Mouse (Mus musculus): ENCODE data around the gene Trio. TPM values are rescaled to one million over a fixed set of nuclear protein-coding genes. Genes with fewer than 3 reads are reported as not detected.

Trio gene
- polyA plus RNA-seq, 1 experiment from 2014 or later = 31.2 TPM

GRCm38 (mm10) chr15:27976366-27976765 is 49.3 kb downstream of the Trio start:
- DNase-seq (ENCODE audit: low spot score) = no peak
- Histone ChIP-seq H3K4me1 (ENCODE audit: control insufficient read depth, insufficient read depth, low read length) (no peaks in the 10 kb centered on the region), H3K4me3 (ENCODE audit: low read depth, low read length) (no peak overlapping the region), H3K36me3 (ENCODE audit: control insufficient read depth, insufficient read depth, low read length) (no peaks in the 10 kb centered on the region), H3K27me3 (ENCODE audit: control insufficient read depth, insufficient read depth, low read length) (no peaks in the 10 kb centered on the region), H3K27ac (ENCODE audit: low read depth, low read length) (no peak overlapping the region), H3K9ac (ENCODE audit: low read length) (no peak overlapping the region), H3K9me3 (ENCODE audit: control insufficient read depth, low read length) (no peaks in the 10 kb centered on the region), H3K4me2 (ENCODE audit: low read depth) (no peak overlapping the region)
- ATAC-seq (ENCODE audit: insufficient read depth, low FRiP score, low TSS enrichment) = no peak

DNA sequence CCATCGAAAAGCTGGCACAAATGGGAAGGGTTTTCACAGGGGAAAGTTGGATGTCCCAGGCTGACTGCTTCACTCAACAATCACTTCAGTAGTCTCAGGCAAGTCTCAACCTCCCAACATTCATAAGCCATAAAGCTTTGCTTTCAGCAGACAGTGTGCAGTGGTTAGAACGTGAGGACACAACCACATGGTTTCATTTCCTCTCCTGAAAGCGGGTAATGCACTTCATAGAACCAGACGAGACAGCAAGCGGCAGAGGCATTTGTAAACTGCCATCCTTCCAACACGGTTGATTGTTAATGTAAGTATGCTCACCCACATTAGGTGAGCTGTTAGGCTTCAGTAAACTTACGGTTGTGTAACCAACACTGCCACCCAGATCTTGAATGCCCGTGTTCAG is 51.0 kb downstream of the Trio start:
- Histone ChIP-seq H3K9me3 (ENCODE audit: control insufficient read depth, low read length) (no peaks in the 10 kb centered on the region), H3K27ac (ENCODE audit: low read depth, low read length) (no peak overlapping the region), H3K4me3 (ENCODE audit: low read depth, low read length) (no peak overlapping the region), H3K27me3 (ENCODE audit: control insufficient read depth, insufficient read depth, low read length) (no peaks in the 10 kb centered on the region), H3K36me3 (ENCODE audit: control insufficient read depth, insufficient read depth, low read length) (no peaks in the 10 kb centered on the region), H3K9ac (ENCODE audit: low read length) (no peak overlapping the region), H3K4me2 (ENCODE audit: low read depth) (no peak overlapping the region), H3K4me1 (ENCODE audit: control insufficient read depth, insufficient read depth, low read length) (no peaks in the 10 kb centered on the region)
- ATAC-seq (ENCODE audit: insufficient read depth, low FRiP score, low TSS enrichment) (no peak), DNase-seq (ENCODE audit: low spot score) (no peak)
- WGBS = 86% methylated on average over 8 of the region's 8 CpGs

DNA sequence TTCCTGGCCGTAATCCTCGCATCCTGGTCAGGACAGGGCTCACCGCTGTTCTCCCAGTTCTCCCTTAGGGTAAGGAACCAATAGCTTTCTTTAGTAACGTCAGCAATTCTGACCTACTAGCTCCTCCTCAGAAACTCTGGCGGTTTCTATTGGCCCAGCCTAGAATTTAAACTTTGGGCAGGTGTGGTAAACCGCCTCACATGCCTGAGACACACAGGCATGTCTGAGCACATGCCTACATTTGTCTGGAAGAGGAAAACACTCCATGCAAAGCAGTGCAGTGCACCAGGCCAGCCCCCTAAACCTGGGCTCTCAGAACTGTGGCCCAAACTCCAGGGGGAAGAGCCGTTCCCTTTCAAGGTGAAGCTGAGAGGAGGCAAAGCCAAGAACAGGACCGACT is 57.5 kb downstream of the Trio start:
- DNase-seq (ENCODE audit: low spot score) (no peak), ATAC-seq (ENCODE audit: insufficient read depth, low FRiP score, low TSS enrichment) (no peak)
- Histone ChIP-seq H3K4me1 (ENCODE audit: control insufficient read depth, insufficient read depth, low read length) (peaks cover 11% of the 10 kb centered on the region; the same call in 1 of the 2 replicates), H3K36me3 (ENCODE audit: control insufficient read depth, insufficient read depth, low read length) (no peaks in the 10 kb centered on the region), H3K9me3 (ENCODE audit: control insufficient read depth, low read length) (no peaks in the 10 kb centered on the region), H3K4me2 (ENCODE audit: low read depth) (no peak overlapping the region), H3K27me3 (ENCODE audit: control insufficient read depth, insufficient read depth, low read length) (no peaks in the 10 kb centered on the region), H3K27ac (ENCODE audit: low read depth, low read length) (no peak overlapping the region), H3K4me3 (ENCODE audit: low read depth, low read length) (no peak overlapping the region), H3K9ac (ENCODE audit: low read length) (no peak overlapping the region)
- 80% methylated on average over 8 of the region's 8 CpGs for WGBS

GRCm38 (mm10) chr15:27967128-27967876 is 58.3 kb downstream of the Trio start:
- Histone ChIP-seq H3K4me3 (ENCODE audit: low read depth, low read length) (no peak overlapping the region), H3K4me1 (ENCODE audit: control insufficient read depth, insufficient read depth, low read length) (peaks cover 16% of the 10 kb centered on the region; the same call in 1 of the 2 replicates), H3K4me2 (ENCODE audit: low read depth) (no peak overlapping the region), H3K27ac (ENCODE audit: low read depth, low read length) (no peak overlapping the region), H3K36me3 (ENCODE audit: control insufficient read depth, insufficient read depth, low read length) (no peaks in the 10 kb centered on the region), H3K9me3 (ENCODE audit: control insufficient read depth, low read length) (no peaks in the 10 kb centered on the region), H3K27me3 (ENCODE audit: control insufficient read depth, insufficient read depth, low read length) (no peaks in the 10 kb centered on the region), H3K9ac (ENCODE audit: low read length) (no peak overlapping the region)
- ATAC-seq (ENCODE audit: insufficient read depth, low FRiP score, low TSS enrichment) = no peak
- WGBS = 86% methylated on average over 14 of the region's 14 CpGs
- no peak for DNase-seq (ENCODE audit: low spot score)

DNA sequence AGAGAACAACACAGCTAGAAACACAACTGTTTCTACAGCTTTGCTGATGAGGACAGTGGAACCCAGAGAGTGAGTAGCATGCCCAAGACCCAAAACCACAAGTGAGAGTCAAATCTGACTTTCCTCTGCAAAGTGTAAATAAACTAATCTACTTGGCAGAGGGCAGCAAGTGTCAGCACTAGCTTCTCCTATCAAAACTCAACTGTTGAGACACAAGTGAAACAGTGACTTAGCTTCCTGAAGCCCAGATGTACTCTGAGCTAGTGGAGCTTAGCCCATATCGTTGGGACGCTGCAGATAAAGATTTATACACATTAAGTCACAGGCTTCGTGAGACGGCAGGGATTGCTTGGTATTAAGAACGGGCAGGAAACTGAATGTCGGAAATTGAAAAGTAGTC is 60.8 kb downstream of the Trio start:
- no peak for ATAC-seq (ENCODE audit: insufficient read depth, low FRiP score, low TSS enrichment)

GRCm38 (mm10) chr15:27963506-27963905 is 62.1 kb downstream of the Trio start:
- ATAC-seq (ENCODE audit: insufficient read depth, low FRiP score, low TSS enrichment) = no peak
- H3K9me3 ChIP-seq (ENCODE audit: control insufficient read depth, low read length) = no peaks in the 10 kb centered on the region
- H3K27me3 ChIP-seq (ENCODE audit: control insufficient read depth, insufficient read depth, low read length) = no peaks in the 10 kb centered on the region
- H3K4me1 ChIP-seq (ENCODE audit: control insufficient read depth, insufficient read depth, low read length) = peaks cover 30% of the 10 kb centered on the region
- no peak overlapping the region for H3K27ac ChIP-seq (ENCODE audit: low read depth, low read length)
- no peaks in the 10 kb centered on the region for H3K36me3 ChIP-seq (ENCODE audit: control insufficient read depth, insufficient read depth, low read length)
- no peak overlapping the region for H3K4me2 ChIP-seq (ENCODE audit: low read depth)
- H3K9ac ChIP-seq (ENCODE audit: low read length) = no peak overlapping the region
- 91% methylated on average over 2 of the region's 2 CpGs for WGBS
- DNase-seq (ENCODE audit: low spot score) = no peak
- no peak overlapping the region for H3K4me3 ChIP-seq (ENCODE audit: low read depth, low read length)

More for the DNA sequence above, 60.8 kb downstream of the Trio start:
- Histone ChIP-seq H3K27ac (ENCODE audit: low read depth, low read length) (no peak overlapping the region), H3K9ac (ENCODE audit: low read length) (no peak overlapping the region), H3K4me1 (ENCODE audit: control insufficient read depth, insufficient read depth, low read length) (peaks cover 30% of the 10 kb centered on the region), H3K36me3 (ENCODE audit: control insufficient read depth, insufficient read depth, low read length) (no peaks in the 10 kb centered on the region), H3K27me3 (ENCODE audit: control insufficient read depth, insufficient read depth, low read length) (no peaks in the 10 kb centered on the region), H3K4me3 (ENCODE audit: low read depth, low read length) (no peak overlapping the region), H3K9me3 (ENCODE audit: control insufficient read depth, low read length) (no peaks in the 10 kb centered on the region), H3K4me2 (ENCODE audit: low read depth) (no peak overlapping the region)
- DNase-seq (ENCODE audit: low spot score) = no peak
- 85% methylated on average over 6 of the region's 6 CpGs for WGBS

DNA sequence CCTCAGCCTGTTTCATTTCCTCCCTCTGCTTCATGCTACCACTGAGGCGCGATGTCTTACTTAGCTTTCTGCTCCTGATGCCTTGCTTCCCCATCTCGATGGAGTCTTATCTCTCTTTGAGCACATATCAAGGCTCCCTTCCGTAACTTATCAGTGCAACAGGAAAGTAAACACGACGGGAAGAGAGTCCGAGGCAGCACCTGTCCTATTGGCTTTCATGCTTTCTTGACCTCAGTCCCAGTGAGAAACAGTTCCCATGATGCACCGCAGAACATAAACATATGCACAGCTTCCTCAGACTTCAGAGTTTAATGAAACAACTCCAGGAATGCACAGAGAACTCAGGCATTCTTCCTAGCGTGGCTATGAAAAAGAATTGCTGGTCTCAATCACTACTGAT is 65.0 kb downstream of the Trio start:
- Histone ChIP-seq H3K4me3 (ENCODE audit: low read depth, low read length) (no peak overlapping the region), H3K27me3 (ENCODE audit: control insufficient read depth, insufficient read depth, low read length) (no peaks in the 10 kb centered on the region), H3K36me3 (ENCODE audit: control insufficient read depth, insufficient read depth, low read length) (no peaks in the 10 kb centered on the region), H3K9me3 (ENCODE audit: control insufficient read depth, low read length) (no peaks in the 10 kb centered on the region), H3K4me2 (ENCODE audit: low read depth) (no peak overlapping the region), H3K9ac (ENCODE audit: low read length) (no peak overlapping the region), H3K27ac (ENCODE audit: low read depth, low read length) (no peak overlapping the region), H3K4me1 (ENCODE audit: control insufficient read depth, insufficient read depth, low read length) (peaks cover 26% of the 10 kb centered on the region)
- ATAC-seq (ENCODE audit: insufficient read depth, low FRiP score, low TSS enrichment) (no peak), DNase-seq (ENCODE audit: low spot score) (no peak)
- 77% methylated on average over 9 of the region's 9 CpGs for WGBS

DNA sequence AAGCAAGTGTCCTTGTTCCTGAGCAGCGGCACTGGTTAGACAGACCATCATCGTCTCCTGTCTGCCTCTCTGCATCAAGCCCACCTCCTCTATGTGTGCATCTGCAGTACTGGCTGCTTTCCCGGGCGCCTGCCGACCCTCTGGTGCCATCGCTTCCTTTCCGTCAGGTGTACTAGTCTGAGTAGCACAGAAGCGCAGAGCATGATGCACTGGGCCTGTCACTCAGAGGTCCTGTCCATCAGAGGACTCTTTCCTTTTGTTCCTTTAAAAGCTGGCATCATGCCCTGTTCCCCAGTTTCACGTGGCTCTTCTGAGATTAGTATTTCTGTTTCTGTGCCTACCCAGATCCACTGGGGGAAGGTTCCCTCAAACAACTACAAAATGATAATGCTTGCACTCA is 67.8 kb downstream of the Trio start:
- DNase-seq (ENCODE audit: low spot score) (no peak), ATAC-seq (ENCODE audit: insufficient read depth, low FRiP score, low TSS enrichment) (no peak)
- no peaks in the 10 kb centered on the region for H3K9me3 ChIP-seq (ENCODE audit: control insufficient read depth, low read length)
- peaks cover 24% of the 10 kb centered on the region for H3K4me1 ChIP-seq (ENCODE audit: control insufficient read depth, insufficient read depth, low read length)
- H3K27ac ChIP-seq (ENCODE audit: low read depth, low read length) = no peak overlapping the region
- H3K36me3 ChIP-seq (ENCODE audit: control insufficient read depth, insufficient read depth, low read length) = no peaks in the 10 kb centered on the region
- H3K9ac ChIP-seq (ENCODE audit: low read length) = no peak overlapping the region
- H3K4me3 ChIP-seq (ENCODE audit: low read depth, low read length) = no peak overlapping the region
- H3K4me2 ChIP-seq (ENCODE audit: low read depth) = no peak overlapping the region
- no peaks in the 10 kb centered on the region for H3K27me3 ChIP-seq (ENCODE audit: control insufficient read depth, insufficient read depth, low read length)
- WGBS = 89% methylated on average over 9 of the region's 9 CpGs

DNA sequence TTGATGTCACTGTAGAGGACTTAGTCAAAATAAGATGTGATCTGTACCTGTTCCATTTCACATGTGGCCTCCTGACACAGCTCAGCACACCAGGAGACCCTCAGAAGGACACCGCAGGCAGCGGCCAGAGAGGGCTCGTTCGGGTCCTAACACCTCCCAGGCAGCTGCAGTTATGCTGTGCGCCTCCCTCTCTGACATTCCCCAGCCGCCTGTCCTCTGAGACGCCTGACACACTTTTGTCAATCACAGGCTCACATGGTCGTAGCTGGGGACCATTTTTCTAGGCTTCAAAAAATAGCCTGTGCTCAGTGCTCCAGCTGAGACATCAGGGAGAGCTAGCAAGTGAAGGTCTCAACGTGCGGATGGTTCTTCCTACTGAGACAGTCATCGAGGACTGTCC is 70.0 kb downstream of the Trio start:
- H3K4me2 ChIP-seq (ENCODE audit: low read depth) = no peak overlapping the region

More for the DNA sequence above, 70.0 kb downstream of the Trio start:
- H3K9me3 ChIP-seq (ENCODE audit: control insufficient read depth, low read length) = no peaks in the 10 kb centered on the region
- H3K4me1 ChIP-seq (ENCODE audit: control insufficient read depth, insufficient read depth, low read length) = peaks cover 8% of the 10 kb centered on the region
- H3K4me3 ChIP-seq (ENCODE audit: low read depth, low read length) = no peak overlapping the region
- no peak overlapping the region for H3K27ac ChIP-seq (ENCODE audit: low read depth, low read length)
- H3K27me3 ChIP-seq (ENCODE audit: control insufficient read depth, insufficient read depth, low read length) = no peaks in the 10 kb centered on the region
- ATAC-seq (ENCODE audit: insufficient read depth, low FRiP score, low TSS enrichment) (no peak), DNase-seq (ENCODE audit: low spot score) (no peak)
- 52% methylated on average over 11 of the region's 11 CpGs for WGBS
- no peak overlapping the region for H3K9ac ChIP-seq (ENCODE audit: low read length)
- no peaks in the 10 kb centered on the region for H3K36me3 ChIP-seq (ENCODE audit: control insufficient read depth, insufficient read depth, low read length)
